Mouse (Mus musculus) C2C12 (cell line): ENCODE measurements around the gene Fgf10.

Experiments
- CTCF ChIP-seq: IDR thresholded peaks from one replicate; pipeline ENCODE4 v1.5.1; 2011; ENCODE audit not compliant: control insufficient read depth, insufficient read depth, insufficient read length
- FOSL1 ChIP-seq: IDR thresholded peaks from one replicate; pipeline ENCODE4 v1.8.0; 2011; ENCODE audit warnings: mild to moderate bottlenecking, low read length; ENCODE audit not compliant: poor library complexity, insufficient read depth, severe bottlenecking

DNA sequence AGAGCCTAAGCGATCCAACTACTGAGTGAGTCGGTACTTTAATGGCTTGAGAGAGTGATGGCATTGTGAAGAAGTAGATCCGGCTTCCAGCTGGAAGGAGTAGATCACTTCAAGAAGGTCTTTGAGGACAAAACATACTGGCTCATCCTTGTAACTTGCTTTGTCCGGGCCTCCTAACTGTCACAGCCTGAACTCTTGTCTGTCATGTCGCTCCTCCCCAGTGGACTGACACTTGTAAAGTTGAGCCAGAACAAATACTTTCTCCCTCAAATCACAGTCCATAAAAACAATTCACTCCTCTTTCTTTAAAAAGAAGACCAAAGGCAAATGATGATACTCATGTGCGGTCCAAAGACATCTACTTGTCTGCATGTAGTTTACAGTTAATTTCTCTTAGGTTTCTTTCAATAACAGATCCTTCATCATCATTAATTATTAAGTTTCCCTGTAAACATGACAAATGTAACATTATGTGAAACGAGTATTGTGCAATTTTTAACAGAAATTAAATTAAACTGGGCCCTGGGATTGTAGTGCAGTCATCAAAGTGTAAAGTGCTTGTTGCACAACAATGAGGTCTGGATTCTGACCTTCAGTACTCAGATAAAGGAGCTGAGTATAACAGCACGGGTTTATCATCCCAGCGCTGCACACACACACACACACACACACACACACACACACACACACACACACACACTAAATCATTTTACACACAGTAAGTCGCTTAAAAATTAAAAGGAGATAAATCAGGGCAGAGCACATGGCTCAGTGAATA is 159.2 kb downstream of the Fgf10 start:
- no peak for TF ChIP-seq CTCF
- TF ChIP-seq FOSL1, result no peak
